In genomic region chr10:70287825-70288235, GRCm38 (mm10) we compare ENCODE assay signal across 8 mouse cellular contexts. TPM values are rescaled to one million over a fixed set of nuclear protein-coding genes. Genes with fewer than 3 reads are reported as not detected.
DNase-seq lines count a peak whose midpoint lies in the region; ATAC-seq and TF ChIP-seq lines count a peak whose summit lies in the region.

No protein-coding gene starts in this region.

- H3K4me1 ChIP-seq in testis, adult 2 months (ENCODE audit: control insufficient read depth, insufficient read depth, low read length) = peaks cover 20% of the 10 kb centered on the region
- 0 out of 2 replicates have a peak, but pooled peaks cover 6% of the 10 kb centered on the region for H3K4me1 ChIP-seq in intestine, embryonic 16.5 days (ENCODE audit: control insufficient read depth, insufficient read depth, low read length)
- H3K4me1 ChIP-seq in lung, embryonic 15.5 days = peaks cover 12% of the 10 kb centered on the region

- no peaks in the 10 kb centered on the region for H3K27me3 ChIP-seq in testis, adult 2 months (ENCODE audit: control insufficient read depth, insufficient read depth, low read length)
- H3K27me3 ChIP-seq in intestine, embryonic 16.5 days (replicated peaks; ENCODE audit: control insufficient read depth, insufficient read depth, low read length) = no peaks in the 10 kb centered on the region
- no peaks in the 10 kb centered on the region for H3K27me3 ChIP-seq in lung, embryonic 15.5 days

- peak; percentile 63 for ATAC-seq in intestine, embryonic 16.5 days
- peak; percentile 62; the same call in 1 of the 2 replicates for ATAC-seq in lung, embryonic 15.5 days (ENCODE audit: borderline replicate concordance, extremely low read depth, low FRiP score, low TSS enrichment)

- H3K36me3 ChIP-seq in testis, adult 2 months (ENCODE audit: control insufficient read depth, insufficient read depth, low read length) = no peaks in the 10 kb centered on the region
- H3K36me3 ChIP-seq in intestine, embryonic 16.5 days (ENCODE audit: control insufficient read depth, insufficient read depth, low read length) = no peaks in the 10 kb centered on the region
- no peaks in the 10 kb centered on the region for H3K36me3 ChIP-seq in lung, embryonic 15.5 days

- H3K9ac ChIP-seq in intestine, embryonic 16.5 days (ENCODE audit: low read depth, low read length) = no peak overlapping the region
- H3K9ac ChIP-seq in lung, embryonic 15.5 days = no peak overlapping the region

- TF ChIP-seq POLR2A in testis, adult 2 months (IDR thresholded peaks at IDR 0.05; ENCODE audit: control insufficient read depth, low read depth, low read length) = no peak

- no peaks in the 10 kb centered on the region for H3K9me3 ChIP-seq in intestine, embryonic 16.5 days (ENCODE audit: control insufficient read depth, low read length)
- H3K9me3 ChIP-seq in lung, embryonic 15.5 days = no peaks in the 10 kb centered on the region

- peak overlapping the region; percentile 84 for H3K4me3 ChIP-seq in testis, adult 2 months (ENCODE audit: control insufficient read depth, low read depth, low read length)
- peak overlapping the region; percentile 19; the same call in 1 of the 2 replicates for H3K4me3 ChIP-seq in intestine, embryonic 16.5 days (ENCODE audit: low read length)
- 0 out of 2 replicates have a peak overlapping the region, but pooled peaks have one; percentile 3 for H3K4me3 ChIP-seq in lung, embryonic 15.5 days
- no peak overlapping the region for H3K4me3 ChIP-seq in left cerebral cortex, adult 2 months

- 17% methylated on average over 9 of the region's 9 CpGs for WGBS in intestine, embryonic 16.5 days
- WGBS in lung, embryonic 15.5 days = 10% methylated on average over 9 of the region's 9 CpGs

- H3K27ac ChIP-seq in testis, adult 2 months (ENCODE audit: control insufficient read depth, insufficient read depth, low read depth, low read length) = peak overlapping the region; percentile 25; the same call in 1 of the 2 replicates
- no peak overlapping the region for H3K27ac ChIP-seq in intestine, embryonic 16.5 days (ENCODE audit: low read length)
- H3K27ac ChIP-seq in lung, embryonic 15.5 days = peak overlapping the region; percentile 42
- H3K27ac ChIP-seq in left cerebral cortex, adult 2 months = no peak overlapping the region

- no peak for DNase-seq in testis, postnatal 10 days (ENCODE audit: low spot score)
- DNase-seq in embryo, embryonic 11 days = peak; percentile 57
- DNase-seq in ovary, postnatal 36 days (ENCODE audit: low spot score) = no peak
- DNase-seq in left cerebral cortex, adult 2 months (ENCODE audit: extremely low spot score in 1 of 2, low spot score in 2 of 2) = no peak
- no peak for DNase-seq in gastrocnemius, postnatal 14 days

- H3K4me2 ChIP-seq in intestine, embryonic 16.5 days (ENCODE audit: low read depth, low read length) = peak overlapping the region; percentile 48
- peak overlapping the region; percentile 34 for H3K4me2 ChIP-seq in lung, embryonic 15.5 days

- intact Hi-C loops in left cerebral cortex, adult 2 months (cut with DNase I) = no loop called here
- intact Hi-C loops in gastrocnemius, postnatal 14 days (cut with DNase I; ENCODE audit: low total_unique reads) = no loop called here

- TF ChIP-seq CTCF in testis, adult 2 months (IDR thresholded peaks at IDR 0.05; ENCODE audit: control insufficient read depth, insufficient read depth, insufficient replicate concordance, low read depth, low read length) = no peak
- TF ChIP-seq CTCF in left cerebral cortex, adult 2 months (IDR thresholded peaks at IDR 0.05) = no peak

RNA-seq across cellular contexts. Expression of gene Slc16a9, which starts 42.9 kb away (rescaled TPM):
- polyA plus RNA-seq in testis, adult 2 months (2012; rRNA removed) = 2.2 and 2.3 TPM in 2 replicates
- polyA plus RNA-seq in intestine, embryonic 16.5 days (2015; fragmentation: Nextera tagmentation; extraction: Ambion mirVana) = 0.50 and 0.56 TPM in 2 replicates
- 6.9 and 7.2 TPM in 2 replicates for polyA plus RNA-seq in lung, embryonic 15.5 days (2015; fragmentation: Nextera tagmentation; extraction: Ambion mirVana)
- 1 to 10 TPM; 1.2 to 2.7 TPM for total RNA-seq in left cerebral cortex, adult 2 months (2021)
- 1 to 10 TPM; 5.9 to 6.0 TPM for total RNA-seq in gastrocnemius, postnatal 14 days (2021)

Comparison
In these comparisons a context has a peak if more than half of its experiments do, and no peak if none do; other contexts are left out.
1. H3K27ac ChIP-seq: peak in testis, adult 2 months (single experiment) and lung, embryonic 15.5 days (single experiment); none in intestine, embryonic 16.5 days (single experiment) and left cerebral cortex, adult 2 months (single experiment).